Mouse (Mus musculus) embryonic facial prominence, embryonic 15.5 days (tissue): ENCODE measurements around the gene Rgn. TPM values are rescaled to one million over a fixed set of nuclear protein-coding genes. Genes with fewer than 3 reads are reported as not detected.

Source experiments
- ATAC-seq: fragments of 200-750 bp; cut with Nextera tagmentation; 2 replicates; pipeline ENCODE4 v1.8.0; 2017; ENCODE audit warnings: low read depth, moderate TSS enrichment; ENCODE audit not compliant: insufficient number of reproducible peaks, low FRiP score, low TSS enrichment
- H3K27ac ChIP-seq: fragments of 300-500 bp; sonication (generic); replicated peaks from 2 replicates; pipeline ENCODE4 v1.5.1; 2015; ENCODE audit warnings: mild to moderate bottlenecking, inconsistent platforms
- H3K27me3 ChIP-seq: fragments of 300-500 bp; sonication (generic); 2 replicates; pipeline ENCODE4 v1.6.1; 2015; ENCODE audit warnings: inconsistent platforms
- H3K36me3 ChIP-seq: fragments of 300-500 bp; sonication (generic); 2 replicates; pipeline ENCODE4 v1.6.1; 2015; ENCODE audit warnings: mild to moderate bottlenecking, inconsistent platforms
- H3K4me1 ChIP-seq: fragments of 300-500 bp; sonication (generic); 2 replicates; pipeline ENCODE4 v1.6.1; 2015; ENCODE audit warnings: inconsistent platforms
- H3K4me2 ChIP-seq: fragments of 300-500 bp; sonication (generic); replicated peaks from 2 replicates; pipeline ENCODE4 v1.6.1; 2015; ENCODE audit warnings: mild to moderate bottlenecking, inconsistent platforms
- H3K4me3 ChIP-seq: fragments of 300-500 bp; sonication (generic); replicated peaks from 2 replicates; pipeline ENCODE4 v1.5.1; 2015; ENCODE audit warnings: mild to moderate bottlenecking, inconsistent platforms
- H3K9ac ChIP-seq: fragments of 300-500 bp; sonication (generic); 2 replicates; pipeline ENCODE4 v1.6.1; 2015; ENCODE audit warnings: inconsistent platforms
- H3K9me3 ChIP-seq: fragments of 300-500 bp; sonication (generic); replicated peaks from 2 replicates; pipeline ENCODE4 v1.6.1; 2016; ENCODE audit warnings: inconsistent platforms
- WGBS: fragments of 180-500 bp; shearing (Covaris S2); methylation state at CpG from one replicate; pipeline ENCODE4 v1.1.7; 2015; 5-methylcytosine and 5-hydroxymethylcytosine counted together
- polyA plus RNA-seq: library from polyadenylated mRNA; unstranded; fragments of >200 nt; fragmentation: Nextera tagmentation; extraction: Ambion mirVana; gene quantifications from 2 replicates; pipeline ENCODE4 v1.2.1, GENCODE M21; 2015

Gene Rgn
- 0.29 and 0.30 TPM in 2 replicates for polyA plus RNA-seq

DNA sequence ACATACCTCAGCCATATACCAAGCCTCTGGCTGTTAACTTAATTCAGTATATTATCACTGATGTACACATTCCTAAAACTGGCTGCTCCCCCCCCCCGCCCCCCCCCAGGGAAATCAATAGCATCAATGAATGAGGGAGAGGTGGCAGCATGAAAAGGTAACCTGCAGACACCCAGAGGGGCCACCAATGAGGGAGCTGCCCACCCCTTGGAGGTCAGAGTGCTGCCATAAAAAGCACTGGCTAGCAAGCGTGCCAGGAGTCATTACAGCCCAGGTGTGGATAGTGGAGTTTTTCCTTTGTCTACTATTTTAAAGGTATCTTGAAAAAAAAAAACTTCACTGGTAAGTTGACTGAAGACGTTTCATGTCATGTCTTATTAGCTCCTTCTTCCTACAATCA is at the start of gene Rgn:
TSS of gene Rgn (plus strand) at position 256 of the 400 bp plus-strand sequence.
- 55% methylated on average over 3 of the region's 3 CpGs for WGBS
- H3K27ac ChIP-seq = no peak within 1 kb of the TSS
- no peaks in the 10 kb centered on the region for H3K9me3 ChIP-seq
- no peaks in the 10 kb centered on the region for H3K36me3 ChIP-seq
- ATAC-seq = no peak
- H3K4me2 ChIP-seq = peak within 1 kb of the TSS; percentile 53
- no peak within 1 kb of the TSS for H3K4me3 ChIP-seq
- H3K4me1 ChIP-seq = no peaks in the 10 kb centered on the region
- no peak within 1 kb of the TSS for H3K9ac ChIP-seq
- H3K27me3 ChIP-seq = no peaks in the 10 kb centered on the region

GRCm38 (mm10) chrX:20520290-20520939 is 29.2 kb upstream of the Rgn start:
- Histone ChIP-seq H3K4me3 (no peak overlapping the region), H3K27ac (no peak overlapping the region), H3K4me2 (no peak overlapping the region), H3K9me3 (no peaks in the 10 kb centered on the region), H3K27me3 (no peaks in the 10 kb centered on the region), H3K36me3 (no peaks in the 10 kb centered on the region), H3K4me1 (no peaks in the 10 kb centered on the region), H3K9ac (no peak overlapping the region)
- WGBS = 86% methylated on average over 7 of the region's 7 CpGs
- ATAC-seq = no peak

DNA sequence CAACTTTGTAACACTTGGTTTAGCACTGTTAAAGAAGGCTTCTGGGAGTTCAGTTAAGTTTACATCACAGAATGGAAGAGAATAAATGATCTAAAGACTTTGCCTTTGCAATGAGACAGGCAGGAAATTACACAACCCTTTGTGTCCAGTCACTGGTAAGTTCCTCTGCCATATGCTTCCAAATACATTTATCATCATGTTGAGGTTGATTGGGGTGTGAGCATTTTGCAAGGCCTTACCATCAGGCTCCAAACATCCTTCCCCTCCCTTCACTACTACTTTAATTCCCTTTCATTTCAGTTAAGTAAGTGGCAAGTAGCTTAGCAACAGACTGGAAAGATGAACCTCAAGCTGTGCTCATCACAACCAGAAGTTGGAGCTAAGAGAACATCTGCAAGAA is 28.0 kb upstream of the Rgn start:
- H3K4me3 ChIP-seq = no peak overlapping the region
- no peak overlapping the region for H3K4me2 ChIP-seq
- no peak overlapping the region for H3K27ac ChIP-seq
- H3K27me3 ChIP-seq = no peaks in the 10 kb centered on the region
- no peak for ATAC-seq
- no peaks in the 10 kb centered on the region for H3K36me3 ChIP-seq
- no peaks in the 10 kb centered on the region for H3K4me1 ChIP-seq
- no peaks in the 10 kb centered on the region for H3K9me3 ChIP-seq
- H3K9ac ChIP-seq = no peak overlapping the region

DNA sequence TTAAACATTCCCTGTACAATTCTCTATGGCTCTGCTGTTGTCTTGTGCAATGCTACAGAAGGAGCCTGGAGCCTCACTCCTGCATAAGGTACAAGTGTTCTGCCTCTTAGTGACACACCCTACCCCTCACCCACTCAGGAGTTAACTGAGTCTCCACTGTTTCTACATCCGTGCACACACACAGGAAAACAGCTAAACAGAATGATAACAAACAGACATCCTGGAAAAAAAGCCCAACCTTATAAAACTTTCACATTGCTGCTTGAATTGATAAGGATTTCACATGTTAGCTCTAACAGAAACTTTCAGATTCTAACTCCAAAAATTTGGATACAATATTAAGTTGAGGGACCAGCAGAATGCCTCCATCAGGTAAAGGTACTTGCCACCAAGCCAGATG is 17.0 kb upstream of the Rgn start:
- Histone ChIP-seq H3K27me3 (no peaks in the 10 kb centered on the region), H3K4me2 (no peak overlapping the region), H3K4me1 (no peaks in the 10 kb centered on the region), H3K27ac (no peak overlapping the region), H3K4me3 (no peak overlapping the region), H3K36me3 (no peaks in the 10 kb centered on the region), H3K9ac (no peak overlapping the region), H3K9me3 (no peaks in the 10 kb centered on the region)
- 53% methylated on average over 1 of the region's 1 CpGs for WGBS
- no peak for ATAC-seq

GRCm38 (mm10) chrX:20543867-20544266 is 5.7 kb upstream of the Rgn start:
- H3K4me1 ChIP-seq = no peaks in the 10 kb centered on the region
- ATAC-seq = no peak
- no peak overlapping the region for H3K9ac ChIP-seq
- no peak overlapping the region for H3K4me3 ChIP-seq
- no peak overlapping the region for H3K27ac ChIP-seq
- H3K27me3 ChIP-seq = no peaks in the 10 kb centered on the region
- no peaks in the 10 kb centered on the region for H3K36me3 ChIP-seq
- H3K4me2 ChIP-seq = no peak overlapping the region
- no peaks in the 10 kb centered on the region for H3K9me3 ChIP-seq
- 78% methylated on average over 3 of the region's 3 CpGs for WGBS

DNA sequence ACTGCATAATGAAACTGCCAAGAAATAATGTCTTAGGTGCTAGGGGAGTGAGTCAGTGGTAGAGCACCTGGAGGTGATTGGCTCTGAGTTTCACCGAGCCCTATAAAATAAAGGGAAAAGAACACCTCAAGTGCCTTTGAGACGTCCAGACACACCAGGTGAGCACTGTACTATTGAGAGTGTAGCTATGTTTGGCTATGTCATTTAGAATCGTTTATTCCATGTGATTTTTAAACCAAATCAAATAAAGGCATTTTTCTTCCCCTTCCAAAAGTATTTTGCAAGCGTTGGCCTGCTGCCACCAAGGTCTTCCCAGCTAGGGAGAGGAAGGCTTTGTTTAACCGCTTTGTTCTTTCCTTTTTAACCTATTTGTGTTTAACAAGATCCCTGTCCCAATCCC is 2.0 kb upstream of the Rgn start:
- Histone ChIP-seq H3K36me3 (no peaks in the 10 kb centered on the region), H3K4me2 (peak overlapping the region; percentile 53), H3K27ac (no peak overlapping the region), H3K9me3 (no peaks in the 10 kb centered on the region), H3K4me3 (peak overlapping the region; percentile 34), H3K27me3 (no peaks in the 10 kb centered on the region), H3K4me1 (no peaks in the 10 kb centered on the region), H3K9ac (no peak overlapping the region)
- no peak for ATAC-seq
- WGBS = 34% methylated on average over 5 of the region's 5 CpGs

- no peaks in the 10 kb centered on the region for H3K9me3 ChIP-seq
- 11% methylated on average over 24 of the region's 24 CpGs for WGBS
- no peaks in the 10 kb centered on the region for H3K36me3 ChIP-seq
- H3K4me3 ChIP-seq = peak overlapping the region; percentile 34
- no peak for ATAC-seq
- H3K4me2 ChIP-seq = peak overlapping the region; percentile 53
- H3K27ac ChIP-seq = no peak overlapping the region
- no peaks in the 10 kb centered on the region for H3K4me1 ChIP-seq
- no peaks in the 10 kb centered on the region for H3K27me3 ChIP-seq
- H3K9ac ChIP-seq = no peak overlapping the region
Observed at GRCm38 (mm10) chrX:20548011-20548879, 1.3 kb upstream of the Rgn start.

- WGBS = 47% methylated on average over 1 of the region's 1 CpGs
- no peak overlapping the region for H3K4me3 ChIP-seq
- ATAC-seq = no peak
- no peak overlapping the region for H3K9ac ChIP-seq
- H3K4me1 ChIP-seq = no peaks in the 10 kb centered on the region
- peak overlapping the region; percentile 53 for H3K4me2 ChIP-seq
- H3K27ac ChIP-seq = no peak overlapping the region
- no peaks in the 10 kb centered on the region for H3K27me3 ChIP-seq
- H3K9me3 ChIP-seq = no peaks in the 10 kb centered on the region
- H3K36me3 ChIP-seq = no peaks in the 10 kb centered on the region
Observed at GRCm38 (mm10) chrX:20548880-20549440, 627 bp upstream of the Rgn start.

- Histone ChIP-seq H3K27me3 (no peaks in the 10 kb centered on the region), H3K4me1 (no peaks in the 10 kb centered on the region), H3K27ac (no peak overlapping the region), H3K4me2 (no peak overlapping the region), H3K9ac (no peak overlapping the region), H3K4me3 (no peak overlapping the region), H3K9me3 (no peaks in the 10 kb centered on the region), H3K36me3 (no peaks in the 10 kb centered on the region)
- ATAC-seq = no peak
- WGBS = 78% methylated on average over 2 of the region's 2 CpGs
Observed at GRCm38 (mm10) chrX:20552199-20552598, 2.6 kb downstream of the Rgn start.

- H3K4me2 ChIP-seq = no peak overlapping the region
- 23% methylated on average over 1 of the region's 1 CpGs for WGBS
- no peak for ATAC-seq
Observed at GRCm38 (mm10) chrX:20561846-20562245, 12.3 kb downstream of the Rgn start.

DNA sequence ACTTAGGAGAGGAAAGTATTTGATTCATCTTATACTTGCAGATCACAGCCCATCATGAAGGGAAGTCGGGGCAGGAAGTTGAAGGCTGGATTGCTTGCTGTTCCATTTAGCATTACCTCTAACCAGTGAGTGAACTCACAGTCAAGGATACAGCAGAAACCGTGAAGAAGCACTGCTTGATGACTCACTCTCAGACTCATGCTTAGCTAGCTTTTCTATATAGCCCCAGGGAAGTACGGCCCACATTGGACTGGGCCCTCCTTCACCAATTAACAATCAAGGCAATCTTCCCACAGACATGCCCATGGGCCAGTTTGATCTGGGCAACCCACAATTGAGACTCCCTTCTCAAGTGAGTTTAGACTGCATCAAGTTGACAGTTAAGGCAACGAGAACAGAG is 14.4 kb downstream of the Rgn start:
- H3K36me3 ChIP-seq = no peaks in the 10 kb centered on the region
- no peaks in the 10 kb centered on the region for H3K27me3 ChIP-seq
- ATAC-seq = no peak
- H3K4me2 ChIP-seq = no peak overlapping the region
- no peaks in the 10 kb centered on the region for H3K9me3 ChIP-seq
- no peak overlapping the region for H3K4me3 ChIP-seq
- WGBS = 56% methylated on average over 4 of the region's 4 CpGs
- H3K27ac ChIP-seq = no peak overlapping the region
- no peaks in the 10 kb centered on the region for H3K4me1 ChIP-seq
- no peak overlapping the region for H3K9ac ChIP-seq

More at GRCm38 (mm10) chrX:20561846-20562245, 12.3 kb downstream of the Rgn start:
- Histone ChIP-seq H3K27me3 (no peaks in the 10 kb centered on the region), H3K36me3 (no peaks in the 10 kb centered on the region), H3K4me1 (no peaks in the 10 kb centered on the region), H3K9me3 (no peaks in the 10 kb centered on the region), H3K27ac (no peak overlapping the region), H3K9ac (no peak overlapping the region), H3K4me3 (no peak overlapping the region)
